Mouse (Mus musculus): ENCODE measurements around the gene Zfp672.
"Not testable (repeated sequence)": the region's sequence is repeated elsewhere in the genome, so short reads cannot be mapped to it uniquely, and the experiment has no call there.

Gene Zfp672

GRCm38 (mm10) chr11:58330276-58331148 is at the start of gene Zfp672, which contains the start of gene Sh3bp5l:
Gene Zfp672, minus strand, starts transcription at chr11:58330339.
Gene Sh3bp5l, plus strand, starts transcription at chr11:58330724.
- DNase-seq (ENCODE audit: low spot score) = peak; percentile 90

GRCm38 (mm10) chr11:58379516-58379915 is 49.4 kb upstream of the Zfp672 start:
- no peak for DNase-seq (ENCODE audit: low spot score)

GRCm38 (mm10) chr11:58378763-58379278 is 48.7 kb upstream of the Zfp672 start, which contains the start of gene Lypd8:
Gene Lypd8, plus strand, starts transcription at chr11:58379043.
- DNase-seq (ENCODE audit: low spot score) = no peak

GRCm38 (mm10) chr11:58377686-58378085 is 47.5 kb upstream of the Zfp672 start:
- no peak for DNase-seq (ENCODE audit: low spot score)

- no peak for DNase-seq (ENCODE audit: low spot score)
Measured at GRCm38 (mm10) chr11:58377273-58377672, 47.1 kb upstream of the Zfp672 start.

- DNase-seq (ENCODE audit: low spot score) = not testable (repeated sequence)
Measured at GRCm38 (mm10) chr11:58366191-58366590, 36.1 kb upstream of the Zfp672 start.

- no peak for DNase-seq (ENCODE audit: low spot score)
Measured at GRCm38 (mm10) chr11:58364454-58364853, 34.3 kb upstream of the Zfp672 start.

GRCm38 (mm10) chr11:58362562-58362961 is 32.4 kb upstream of the Zfp672 start:
- not testable (repeated sequence) for DNase-seq (ENCODE audit: low spot score)

- no peak for DNase-seq (ENCODE audit: low spot score)
Measured at GRCm38 (mm10) chr11:58357844-58358534, 27.9 kb upstream of the Zfp672 start.

GRCm38 (mm10) chr11:58357042-58357441 is 26.9 kb upstream of the Zfp672 start:
- DNase-seq (ENCODE audit: low spot score) = no peak

GRCm38 (mm10) chr11:58354927-58355326 is 24.8 kb upstream of the Zfp672 start:
- no peak for DNase-seq (ENCODE audit: low spot score)

- no peak for DNase-seq (ENCODE audit: low spot score)
Measured at GRCm38 (mm10) chr11:58354476-58354875, 24.3 kb upstream of the Zfp672 start.

GRCm38 (mm10) chr11:58353709-58354108 is 23.6 kb upstream of the Zfp672 start:
- no peak for DNase-seq (ENCODE audit: low spot score)

GRCm38 (mm10) chr11:58352681-58353548 is 22.8 kb upstream of the Zfp672 start:
- DNase-seq (ENCODE audit: low spot score) = no peak

GRCm38 (mm10) chr11:58351179-58351578 is 21.0 kb upstream of the Zfp672 start:
- DNase-seq (ENCODE audit: low spot score) = no peak

GRCm38 (mm10) chr11:58350628-58351027 is 20.5 kb upstream of the Zfp672 start:
- DNase-seq (ENCODE audit: low spot score) = no peak

- DNase-seq (ENCODE audit: low spot score) = no peak
Measured at GRCm38 (mm10) chr11:58346745-58347144, 16.6 kb upstream of the Zfp672 start.

GRCm38 (mm10) chr11:58334746-58335145 is 4.6 kb upstream of the Zfp672 start:
- DNase-seq (ENCODE audit: low spot score) = no peak

- DNase-seq (ENCODE audit: low spot score) = no peak
Measured at GRCm38 (mm10) chr11:58331546-58331945, 1.4 kb upstream of the Zfp672 start.

GRCm38 (mm10) chr11:58331149-58331495 is 983 bp upstream of the Zfp672 start:
- DNase-seq (ENCODE audit: low spot score) = no peak

GRCm38 (mm10) chr11:58329906-58330275 is 248 bp downstream of the Zfp672 start:
- no peak for DNase-seq (ENCODE audit: low spot score)

GRCm38 (mm10) chr11:58326781-58327180 is 3.4 kb downstream of the Zfp672 start:
- DNase-seq (ENCODE audit: low spot score) = no peak

Data from testis, postnatal 14 days (tissue).